Mouse (Mus musculus) CH12.LX (cell line): Measurements from ENCODE around the gene Grin2a. TPM values are rescaled to one million over a fixed set of nuclear protein-coding genes. Genes with fewer than 3 reads are reported as not detected.

Experiments used
- DNase-seq: peaks from one replicate; pipeline ENCODE4 v3.0.0-alpha.2; 2013; ENCODE audit errors: extremely low read depth
- H3K27ac ChIP-seq: 2 replicates; pipeline ENCODE4 v1.5.1; 2012; ENCODE audit warnings: low read depth, mild to moderate bottlenecking, control low read depth, moderate library complexity; ENCODE audit not compliant: insufficient read depth
- H3K27me3 ChIP-seq: replicated peaks from 2 replicates; pipeline ENCODE3; 2012; ENCODE audit warnings: inconsistent platforms
- H3K36me3 ChIP-seq, 2 experiments: replicated peaks in 1 of 2; 2 replicates each; pipeline versions ENCODE3 to v1.6.1; 2012; ENCODE audit warnings: inconsistent platforms in 1 of 2, low read length in 1 of 2, mild to moderate bottlenecking in 1 of 2, mixed read lengths in 1 of 2, moderate library complexity in 1 of 2; ENCODE audit not compliant: control insufficient read depth in 1 of 2, insufficient read depth in 1 of 2
- H3K4me1 ChIP-seq, 2 experiments: 2 replicates each; pipeline ENCODE4 v1.6.1; 2012; ENCODE audit warnings: inconsistent platforms in 1 of 2, moderate library complexity in 1 of 2; ENCODE audit not compliant: insufficient read depth in 2 of 2, control insufficient read depth in 1 of 2
- H3K4me2 ChIP-seq: 2 replicates; pipeline ENCODE4 v1.6.1; 2012; ENCODE audit warnings: low read depth, mild to moderate bottlenecking, control low read depth; ENCODE audit not compliant: poor library complexity, insufficient read depth, severe bottlenecking
- H3K4me3 ChIP-seq, 3 experiments: fragments of 150-350 bp in 1 of 3; sonication (generic) in 1 of 3; replicated peaks in 1 of 3; 2 replicates each; pipeline versions ENCODE3 to v1.5.1; 2011 to 2012; ENCODE audit warnings: low read depth in 2 of 3, low read length in 2 of 3, mild to moderate bottlenecking in 2 of 3, moderate library complexity in 2 of 3, control low read depth in 1 of 3, improper control_type of control experiment in 1 of 3, inconsistent platforms in 1 of 3, mixed read lengths in 1 of 3; ENCODE audit not compliant: poor library complexity in 1 of 3
- H3K79me2 ChIP-seq: replicated peaks from 2 replicates; pipeline ENCODE4 v1.6.1; 2012; ENCODE audit warnings: mild to moderate bottlenecking, moderate library complexity; ENCODE audit not compliant: control insufficient read depth, poor library complexity, insufficient read depth, severe bottlenecking; ENCODE audit errors: extremely low read depth
- H3K9ac ChIP-seq: 2 replicates; pipeline ENCODE4 v1.6.1; 2012; ENCODE audit warnings: low read depth, mild to moderate bottlenecking, control low read depth, moderate library complexity; ENCODE audit not compliant: insufficient read depth
- H3K9me3 ChIP-seq: replicated peaks from 2 replicates; pipeline ENCODE3; 2012; ENCODE audit warnings: low read length, inconsistent platforms, mixed read lengths
- BHLHE40 ChIP-seq: IDR thresholded peaks from 2 replicates; pipeline ENCODE4 v1.6.1; 2011; ENCODE audit warnings: mild to moderate bottlenecking, low read depth, low read length, improper control_type of control experiment
- CHD2 ChIP-seq: IDR thresholded peaks from 2 replicates; pipeline ENCODE4 v1.6.1; 2011; ENCODE audit warnings: low read length, improper control_type of control experiment
- E2F4 ChIP-seq: IDR thresholded peaks from 2 replicates; pipeline ENCODE4 v1.6.1; 2011; ENCODE audit warnings: low read depth, low read length, improper control_type of control experiment; ENCODE audit not compliant: insufficient replicate concordance
- HCFC1 ChIP-seq: IDR thresholded peaks from 2 replicates; pipeline ENCODE4 v1.6.1; 2012; ENCODE audit warnings: low read depth, mild to moderate bottlenecking, inconsistent platforms, low read length, improper control_type of control experiment
- JUN ChIP-seq: IDR thresholded peaks from 2 replicates; pipeline ENCODE4 v1.6.1; 2011; ENCODE audit warnings: low read depth, mild to moderate bottlenecking, low read length, improper control_type of control experiment, moderate library complexity; ENCODE audit not compliant: insufficient read depth
- JUND ChIP-seq: conservative IDR thresholded peaks from 2 replicates; pipeline ENCODE4 v1.6.1; 2011; ENCODE audit warnings: low read depth, low read length, improper control_type of control experiment
- KAT2A ChIP-seq: IDR thresholded peaks from 2 replicates; pipeline ENCODE4 v1.6.1; 2012; ENCODE audit warnings: low read length, improper control_type of control experiment, inconsistent platforms; ENCODE audit not compliant: insufficient replicate concordance
- MAX ChIP-seq: IDR thresholded peaks from 2 replicates; pipeline ENCODE4 v1.6.1; 2011; ENCODE audit warnings: low read length, improper control_type of control experiment
- NRF1 ChIP-seq: IDR thresholded peaks from 2 replicates; pipeline ENCODE4 v1.6.1; 2014; ENCODE audit warnings: low read depth, mild to moderate bottlenecking, inconsistent platforms, low read length, improper control_type of control experiment, moderate library complexity
- PAX5 ChIP-seq: IDR thresholded peaks from 2 replicates; pipeline ENCODE4 v1.6.1; 2012; ENCODE audit warnings: low read length, inconsistent platforms, mixed read lengths
- SMC3 ChIP-seq: IDR thresholded peaks from 2 replicates; pipeline ENCODE4 v1.6.1; 2011; ENCODE audit warnings: low read depth, low read length, improper control_type of control experiment
- TCF12 ChIP-seq: IDR thresholded peaks from 2 replicates; pipeline ENCODE4 v1.6.1; 2014; ENCODE audit warnings: low read depth, mild to moderate bottlenecking, inconsistent platforms, low read length, improper control_type of control experiment
- USF2 ChIP-seq: conservative IDR thresholded peaks from 2 replicates; pipeline ENCODE4 v1.6.1; 2011; ENCODE audit warnings: low read depth, low read length, improper control_type of control experiment
- ZC3H11A ChIP-seq: IDR thresholded peaks from 2 replicates; pipeline ENCODE4 v1.6.1; 2012; ENCODE audit warnings: low read depth, mild to moderate bottlenecking, inconsistent platforms, low read length, improper control_type of control experiment
- ZMIZ1 ChIP-seq: IDR thresholded peaks from 2 replicates; pipeline ENCODE4 v1.6.1; 2012; ENCODE audit warnings: low read depth, mild to moderate bottlenecking, inconsistent platforms, low read length, improper control_type of control experiment
- ZNF384 ChIP-seq: IDR thresholded peaks from 2 replicates; pipeline ENCODE4 v1.6.1; 2012; ENCODE audit warnings: low read depth, low read length, improper control_type of control experiment, inconsistent platforms
- dilution Hi-C: fragments of 300-500 bp; cut with MboI; formaldehyde crosslinking; loops from 2 replicates; pipeline ENCODE4 v1.14.3; 2020; ENCODE audit warnings: low sequenced_read_pairs; ENCODE audit not compliant: extremely low pct_unique_long_range_greater_than_20kb, extremely low pct_ligation_motif_present
- in situ Hi-C: fragments of 300-500 bp; cut with MboI; formaldehyde crosslinking; loops from 3 replicates; pipeline ENCODE4 v1.14.3; 2019; ENCODE audit warnings: low sequenced_read_pairs, low pct_ligation_motif_present, low pct_unique_long_range_greater_than_20kb, mixed read lengths
- polyA plus RNA-seq: library from polyadenylated mRNA; unstranded; fragments of >175 nt; gene quantifications from 2 replicates; pipeline ENCODE4 v1.2.1, GENCODE M21; 2012; ENCODE audit warnings: low read depth; ENCODE audit not compliant: insufficient read length
- total RNA-seq, 2 experiments: library from RNA; depleted of rRNA; stranded (reverse); fragments of 300-350 nt in 1 of 2; fragments of >200 nt in 1 of 2; gene quantifications; 2 replicates each; pipeline ENCODE4 v1.2.3; 2012 to 2014

The Grin2a gene
- total and polyA plus RNA-seq, 3 experiments, result not detected

DNA sequence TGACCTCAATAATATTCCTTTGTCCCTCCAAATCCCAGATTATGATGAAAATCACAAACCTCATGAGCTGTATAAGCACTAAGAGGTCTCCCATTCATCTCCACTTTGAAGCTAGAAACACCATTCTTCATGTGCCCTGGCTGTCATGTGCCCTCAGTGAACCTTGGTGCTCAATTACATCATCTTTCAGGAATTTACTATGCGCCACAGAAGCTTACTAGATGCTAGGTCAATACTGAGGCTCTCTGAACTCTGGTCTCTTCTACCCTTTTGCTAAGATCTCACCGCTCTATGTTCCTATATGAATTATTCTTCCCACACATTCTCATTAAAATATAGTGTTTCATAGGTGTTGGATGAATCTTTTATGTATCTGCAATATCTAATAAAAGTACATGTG lies 387.9 kb downstream of the Grin2a start:
- no peak overlapping the region for H3K4me3 ChIP-seq
- no peak for DNase-seq
- no peaks in the 10 kb centered on the region for H3K4me1 ChIP-seq
- dilution Hi-C loops, result no loop called here
- no peaks in the 10 kb centered on the region for H3K36me3 ChIP-seq
- no peaks in the 10 kb centered on the region for H3K9me3 ChIP-seq
- no peaks in the 10 kb centered on the region for H3K27me3 ChIP-seq
- H3K27ac ChIP-seq, result no peak overlapping the region
- in situ Hi-C loops, result no loop called here
- no peaks in the 10 kb centered on the region for H3K79me2 ChIP-seq
- no peak overlapping the region for H3K9ac ChIP-seq
- no peak overlapping the region for H3K4me2 ChIP-seq
- no peak for TF ChIP-seq JUN
- no peak for TF ChIP-seq E2F4

DNA sequence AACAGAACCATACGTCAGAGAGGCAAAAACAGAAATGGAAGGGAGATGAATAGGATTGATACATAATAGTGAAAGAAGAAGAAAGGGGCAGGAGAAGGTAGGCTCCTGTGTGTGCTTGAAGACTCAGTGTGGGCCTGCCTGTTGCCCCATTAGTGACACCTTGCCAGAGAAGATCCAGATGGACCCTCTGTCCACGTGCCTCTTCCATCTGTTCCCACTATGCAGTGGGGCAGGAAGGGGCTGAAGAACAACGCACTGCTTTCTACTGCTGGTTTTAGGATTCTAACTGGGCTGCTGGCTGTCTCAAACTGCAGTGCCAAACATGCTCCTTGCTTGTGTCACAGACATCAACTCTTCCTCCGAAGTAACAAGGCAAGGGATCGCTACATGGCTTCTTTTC lies 391.4 kb downstream of the Grin2a start:
- no peak overlapping the region for H3K27ac ChIP-seq
- H3K79me2 ChIP-seq, result no peaks in the 10 kb centered on the region
- H3K4me1 ChIP-seq, result no peaks in the 10 kb centered on the region
- dilution Hi-C loops, result no loop called here
- DNase-seq, result no peak
- H3K36me3 ChIP-seq, result no peaks in the 10 kb centered on the region
- H3K4me2 ChIP-seq, result no peak overlapping the region
- no peaks in the 10 kb centered on the region for H3K9me3 ChIP-seq
- no peaks in the 10 kb centered on the region for H3K27me3 ChIP-seq
- TF ChIP-seq USF2, result no peak
- no peak for TF ChIP-seq SMC3
- TF ChIP-seq ZC3H11A, result no peak
- TF ChIP-seq BHLHE40, result no peak
- no peak overlapping the region for H3K9ac ChIP-seq
- in situ Hi-C loops, result no loop called here
- H3K4me3 ChIP-seq, result no peak overlapping the region

DNA sequence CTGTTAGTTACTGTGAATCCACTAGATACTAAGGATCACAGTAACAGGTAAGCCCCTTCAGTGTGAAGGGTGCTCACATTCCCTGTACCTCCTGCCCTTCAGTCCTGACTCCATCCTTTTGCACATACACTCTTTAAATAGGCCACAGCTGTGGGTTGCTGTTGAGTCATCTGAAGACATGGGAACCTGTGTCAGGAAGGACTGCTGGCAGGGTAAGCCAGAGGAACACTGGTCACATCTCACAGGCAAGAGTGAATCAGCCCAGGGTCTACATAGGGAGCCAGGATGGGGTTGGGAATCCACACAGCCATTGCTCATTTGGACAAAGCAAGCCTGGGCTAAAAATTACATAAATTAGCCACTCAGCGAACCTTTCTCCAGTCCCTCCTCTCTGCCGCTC lies 392.8 kb downstream of the Grin2a start:
- no peak for DNase-seq
- in situ Hi-C loops (no loop called here), dilution Hi-C loops (no loop called here)
- H3K4me1 ChIP-seq, result no peaks in the 10 kb centered on the region
- H3K4me3 ChIP-seq, result no peak overlapping the region
- no peak overlapping the region for H3K4me2 ChIP-seq
- no peak overlapping the region for H3K27ac ChIP-seq
- no peaks in the 10 kb centered on the region for H3K9me3 ChIP-seq
- no peaks in the 10 kb centered on the region for H3K79me2 ChIP-seq
- TF ChIP-seq CHD2, result no peak
- no peak for TF ChIP-seq TCF12
- no peaks in the 10 kb centered on the region for H3K27me3 ChIP-seq
- no peak overlapping the region for H3K9ac ChIP-seq
- no peaks in the 10 kb centered on the region for H3K36me3 ChIP-seq

DNA sequence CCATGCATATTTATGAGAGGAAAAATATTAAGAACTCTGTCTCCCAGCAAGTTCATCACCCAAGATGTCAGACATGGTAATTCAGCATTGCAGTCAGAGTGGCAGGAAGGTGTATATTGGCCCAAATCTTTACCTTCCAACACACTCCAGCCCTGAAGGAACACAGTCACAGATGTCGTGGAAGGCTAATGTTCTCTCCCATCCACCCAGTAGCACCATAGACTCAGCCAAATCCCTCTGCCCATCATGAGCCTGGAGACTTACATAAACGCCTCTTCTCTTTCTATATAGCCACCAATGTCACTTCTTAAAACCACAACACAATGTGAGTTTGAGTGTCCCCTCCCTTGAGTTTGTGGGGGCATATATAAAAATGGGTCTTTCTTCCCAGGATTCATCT lies 406.2 kb downstream of the Grin2a start:
- in situ Hi-C loops, result no loop called here
- Histone ChIP-seq H3K27me3 (no peaks in the 10 kb centered on the region), H3K27ac (no peak overlapping the region), H3K9ac (no peak overlapping the region), H3K9me3 (no peaks in the 10 kb centered on the region), H3K4me3 (no peak overlapping the region), H3K36me3 (no peaks in the 10 kb centered on the region), H3K4me1 (no peaks in the 10 kb centered on the region), H3K79me2 (no peaks in the 10 kb centered on the region), H3K4me2 (no peak overlapping the region)
- dilution Hi-C loops, result no loop called here
- TF ChIP-seq NRF1 (no peak), HCFC1 (no peak), ZNF384 (no peak), ZMIZ1 (no peak), MAX (no peak), KAT2A (no peak), PAX5 (no peak), ZC3H11A (no peak), JUND (no peak)
- no peak for DNase-seq
